Mouse (Mus musculus) heart, postnatal 0 days (tissue): ENCODE measurements at regions not wholly inside any gene's neighbourhood (a gene's known extent, or its start where the extent isn't known, plus 50 kb on each side); places are given as distances from the start of the nearest gene placed in this dataset.

ENCODE experiments used
- CTCF ChIP-seq: IDR thresholded peaks from 2 replicates; pipeline ENCODE4 v1.5.1; 2016; ENCODE audit warnings: antibody characterized with exemption, control low read depth, low read depth
- EP300 ChIP-seq: IDR thresholded peaks from 2 replicates; pipeline ENCODE4 v1.6.1; 2016; ENCODE audit warnings: antibody characterized with exemption, low read depth

DNA sequence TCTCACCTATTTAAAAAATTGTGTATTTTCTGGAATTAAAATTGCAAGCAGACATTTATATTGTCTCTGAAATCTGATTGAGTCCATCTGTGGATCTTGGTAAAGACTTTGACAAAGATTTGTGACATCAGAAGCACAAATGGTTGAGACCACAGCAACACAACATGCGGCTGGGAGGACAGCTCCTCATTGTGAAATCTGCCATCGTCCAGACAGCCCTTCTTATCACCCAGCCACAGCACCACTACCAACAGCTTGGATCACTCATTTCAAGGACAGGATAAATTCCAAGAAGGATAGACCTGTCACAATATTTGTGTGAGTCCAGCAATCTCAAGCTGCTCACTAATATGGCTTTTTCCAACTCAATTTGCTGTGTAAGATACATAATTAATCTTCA, 97.6 kb upstream of the Dapk1 start:
- TF ChIP-seq CTCF (no peak), EP300 (no peak)
